Mouse (Mus musculus) limb, embryonic 11.5 days (tissue): ENCODE measurements around the gene Utf1. TPM values are rescaled to one million over a fixed set of nuclear protein-coding genes. Genes with fewer than 3 reads are reported as not detected.

Experiments
- ATAC-seq: fragments of 200-750 bp; cut with Nextera tagmentation; 2 replicates; pipeline ENCODE4 v1.8.0; 2017; ENCODE audit warnings: low read depth; ENCODE audit not compliant: insufficient number of reproducible peaks, low FRiP score, low TSS enrichment
- DNase-seq: peaks from one replicate; pipeline ENCODE4 v3.0.0-alpha.2; 2015; ENCODE audit warnings: low spot score
- H3K27ac ChIP-seq: fragments of 300-500 bp; sonication (generic); replicated peaks from 2 replicates; pipeline ENCODE4 v1.5.1; 2014; ENCODE audit warnings: low read depth, mild to moderate bottlenecking, low read length
- H3K27me3 ChIP-seq: fragments of 300-500 bp; sonication (generic); 2 replicates; pipeline ENCODE4 v1.6.1; 2014; ENCODE audit warnings: mild to moderate bottlenecking, low read length, mixed read lengths; ENCODE audit not compliant: control insufficient read depth, insufficient read depth
- H3K36me3 ChIP-seq: fragments of 300-500 bp; sonication (generic); 2 replicates; pipeline ENCODE4 v1.6.1; 2014; ENCODE audit warnings: mild to moderate bottlenecking, low read length, moderate library complexity, mixed read lengths; ENCODE audit not compliant: control insufficient read depth, insufficient read depth
- H3K4me1 ChIP-seq: fragments of 300-500 bp; sonication (generic); 2 replicates; pipeline ENCODE4 v1.6.1; 2014; ENCODE audit warnings: low read length, mixed read lengths; ENCODE audit not compliant: control insufficient read depth, insufficient read depth
- H3K4me2 ChIP-seq: fragments of 300-500 bp; sonication (generic); 2 replicates; pipeline ENCODE4 v1.6.1; 2014; ENCODE audit warnings: low read depth, mild to moderate bottlenecking, moderate library complexity; ENCODE audit not compliant: severe bottlenecking
- H3K4me3 ChIP-seq: fragments of 300-500 bp; sonication (generic); 2 replicates; pipeline ENCODE4 v1.5.1; 2014; ENCODE audit warnings: low read depth, low read length
- H3K9ac ChIP-seq: fragments of 300-500 bp; sonication (generic); 2 replicates; pipeline ENCODE4 v1.6.1; 2014; ENCODE audit warnings: mild to moderate bottlenecking, low read length
- H3K9me3 ChIP-seq: fragments of 300-500 bp; sonication (generic); 2 replicates; pipeline ENCODE4 v1.6.1; 2016; ENCODE audit warnings: low read length; ENCODE audit not compliant: control insufficient read depth
- WGBS: fragments of 180-500 bp; shearing (Covaris S2); extraction: QIAGEN DNeasy Blood & Tissue Kit; methylation state at CpG from one replicate; pipeline ENCODE4 v1.1.7; 2014; 5-methylcytosine and 5-hydroxymethylcytosine counted together
- polyA plus RNA-seq: library from polyadenylated mRNA; unstranded; fragments of >200 nt; fragmentation: Nextera tagmentation; extraction: Ambion mirVana; gene quantifications from 2 replicates; pipeline ENCODE4 v1.2.1, GENCODE M21; 2014

The Utf1 gene
- polyA plus RNA-seq, 1 experiment from 2014 or later = not detected

- H3K4me3 ChIP-seq = no peak overlapping the region
- H3K4me1 ChIP-seq = 0 out of 2 replicates have a peak, but pooled peaks cover 2% of the 10 kb centered on the region
- no peaks in the 10 kb centered on the region for H3K36me3 ChIP-seq
- H3K27me3 ChIP-seq = peaks cover 72% of the 10 kb centered on the region
- H3K9me3 ChIP-seq = no peaks in the 10 kb centered on the region
- H3K4me2 ChIP-seq = no peak overlapping the region
- DNase-seq (no peak), ATAC-seq (no peak)
- 8% methylated on average over 5 of the region's 5 CpGs for WGBS
- H3K27ac ChIP-seq = no peak overlapping the region
- no peak overlapping the region for H3K9ac ChIP-seq
Measured at GRCm38 (mm10) chr7:139945516-139945915, 1.9 kb downstream of the Utf1 start.

- 15% methylated on average over 5 of the region's 5 CpGs for WGBS
- Histone ChIP-seq H3K4me2 (no peak overlapping the region), H3K27me3 (peaks cover 73% of the 10 kb centered on the region)
Measured at GRCm38 (mm10) chr7:139946032-139946431, 2.4 kb downstream of the Utf1 start.

DNA sequence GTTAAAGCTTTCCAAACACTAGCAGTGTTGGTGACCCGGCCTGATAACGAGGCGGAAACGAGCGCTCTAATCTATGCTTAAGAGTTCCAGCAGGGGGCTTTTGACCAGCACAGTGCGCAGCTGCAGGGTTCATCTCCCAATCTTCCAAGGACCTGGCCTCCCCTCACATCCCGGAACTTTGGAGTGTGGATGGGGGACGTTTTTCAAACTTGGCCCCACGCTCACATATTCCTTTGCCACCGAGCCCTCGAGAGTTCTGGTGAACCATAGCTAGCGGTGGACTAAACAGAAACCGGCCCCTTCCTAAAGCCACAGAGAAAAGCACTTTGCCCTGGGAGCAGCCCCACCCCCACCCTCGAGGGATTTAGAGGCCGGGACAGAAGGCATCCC is 6.3 kb downstream of the Utf1 start:
- ATAC-seq = peak; percentile 50; the same call in 1 of the 2 replicates

More at GRCm38 (mm10) chr7:139946032-139946431, 2.4 kb downstream of the Utf1 start:
- ATAC-seq (no peak), DNase-seq (no peak)
- Histone ChIP-seq H3K9me3 (no peaks in the 10 kb centered on the region), H3K9ac (no peak overlapping the region), H3K36me3 (no peaks in the 10 kb centered on the region), H3K27ac (no peak overlapping the region), H3K4me3 (no peak overlapping the region), H3K4me1 (0 out of 2 replicates have a peak, but pooled peaks cover 2% of the 10 kb centered on the region)

GRCm38 (mm10) chr7:139950283-139950971 is 6.8 kb downstream of the Utf1 start:
- under 1% methylated on average over 33 of the region's 33 CpGs for WGBS
- Histone ChIP-seq H3K4me2 (peak overlapping the region; percentile 71), H3K9ac (no peak overlapping the region), H3K27me3 (peaks cover 45% of the 10 kb centered on the region), H3K27ac (no peak overlapping the region), H3K36me3 (no peaks in the 10 kb centered on the region), H3K9me3 (no peaks in the 10 kb centered on the region), H3K4me1 (no peaks in the 10 kb centered on the region), H3K4me3 (peak overlapping the region; percentile 44)
- DNase-seq (peak; percentile 69), ATAC-seq (peak; percentile 52)

More for the DNA sequence above, 6.3 kb downstream of the Utf1 start:
- WGBS = 1% methylated on average over 15 of the region's 15 CpGs
- H3K27ac ChIP-seq = no peak overlapping the region
- no peaks in the 10 kb centered on the region for H3K36me3 ChIP-seq
- no peak overlapping the region for H3K9ac ChIP-seq
- H3K4me3 ChIP-seq = peak overlapping the region; percentile 44
- DNase-seq = peak; percentile 64
- H3K4me2 ChIP-seq = peak overlapping the region; percentile 71
- peaks cover 50% of the 10 kb centered on the region for H3K27me3 ChIP-seq
- no peaks in the 10 kb centered on the region for H3K9me3 ChIP-seq
- no peaks in the 10 kb centered on the region for H3K4me1 ChIP-seq

- no peak overlapping the region for H3K9ac ChIP-seq
- peaks cover 38% of the 10 kb centered on the region for H3K27me3 ChIP-seq
- no peaks in the 10 kb centered on the region for H3K9me3 ChIP-seq
- no peak for ATAC-seq
- 5% methylated on average over 16 of the region's 16 CpGs for WGBS
- no peaks in the 10 kb centered on the region for H3K4me1 ChIP-seq
- H3K27ac ChIP-seq = no peak overlapping the region
- H3K4me3 ChIP-seq = peak overlapping the region; percentile 44
- peak; percentile 46 for DNase-seq
- no peaks in the 10 kb centered on the region for H3K36me3 ChIP-seq
- H3K4me2 ChIP-seq = peak overlapping the region; percentile 71
Measured at GRCm38 (mm10) chr7:139951079-139951478, 7.5 kb downstream of the Utf1 start.

DNA sequence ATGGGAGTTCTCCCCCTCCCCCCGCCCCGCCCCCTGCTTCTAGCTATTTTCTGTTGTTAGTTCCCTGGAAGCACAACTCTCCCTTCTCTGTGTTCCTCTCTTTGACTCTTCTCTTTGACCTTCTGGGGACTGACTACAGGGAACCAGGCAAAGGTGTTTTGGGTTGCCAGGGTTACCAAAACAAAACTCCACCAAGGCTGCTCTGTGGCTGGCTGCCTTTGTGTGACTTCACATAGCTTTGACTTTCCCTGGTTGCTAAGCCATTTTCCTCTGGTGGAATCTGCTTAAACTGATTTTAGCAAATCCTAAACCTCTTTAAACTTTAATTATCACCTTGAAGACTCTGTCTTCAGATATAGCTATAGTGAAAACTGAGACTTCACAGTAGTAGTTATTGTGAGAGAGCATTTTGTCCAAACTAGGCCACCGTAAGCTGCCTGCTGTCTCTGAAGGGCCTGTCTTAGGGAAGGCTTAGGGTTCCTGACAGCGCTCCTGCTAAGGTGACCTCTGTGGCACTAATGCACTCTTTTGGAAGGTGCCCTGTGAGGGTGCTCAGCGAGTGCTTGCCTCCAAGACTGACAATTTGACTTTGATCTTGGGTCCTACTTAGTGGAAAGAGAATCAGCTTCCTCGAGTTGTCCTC is 8.5 kb downstream of the Utf1 start:
- H3K27me3 ChIP-seq = peaks cover 31% of the 10 kb centered on the region
- H3K36me3 ChIP-seq = no peaks in the 10 kb centered on the region
- no peak overlapping the region for H3K4me2 ChIP-seq
- DNase-seq (no peak), ATAC-seq (no peak)
- H3K4me1 ChIP-seq = no peaks in the 10 kb centered on the region
- WGBS = 58% methylated on average over 6 of the region's 6 CpGs
- H3K9me3 ChIP-seq = no peaks in the 10 kb centered on the region
- no peak overlapping the region for H3K27ac ChIP-seq
- H3K4me3 ChIP-seq = no peak overlapping the region
- no peak overlapping the region for H3K9ac ChIP-seq

DNA sequence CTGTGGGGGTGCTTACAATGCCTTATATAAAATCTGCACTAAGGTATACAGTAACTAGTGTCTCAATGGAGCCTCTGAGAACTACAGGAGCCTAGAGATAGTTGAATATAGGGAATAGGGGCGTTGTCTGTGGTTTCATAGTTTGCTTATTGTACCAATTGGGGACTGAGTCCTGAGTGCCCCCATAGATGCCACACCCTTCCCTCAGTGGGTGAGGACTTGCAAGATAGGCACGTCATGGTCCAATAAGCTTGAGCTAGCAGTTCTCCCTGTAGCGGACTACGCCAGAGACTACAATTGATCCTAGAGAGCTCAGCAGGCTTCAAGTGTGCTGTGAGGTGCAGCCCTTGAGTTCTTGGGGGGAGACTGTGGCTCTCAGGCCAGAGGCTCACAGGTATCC is 11.9 kb downstream of the Utf1 start:
- H3K9me3 ChIP-seq = no peaks in the 10 kb centered on the region
- H3K36me3 ChIP-seq = no peaks in the 10 kb centered on the region
- no peaks in the 10 kb centered on the region for H3K4me1 ChIP-seq
- H3K27me3 ChIP-seq = peaks cover 11% of the 10 kb centered on the region
- 86% methylated on average over 4 of the region's 4 CpGs for WGBS
- no peak for DNase-seq
- ATAC-seq = no peak
- no peak overlapping the region for H3K9ac ChIP-seq
- no peak overlapping the region for H3K27ac ChIP-seq
- H3K4me2 ChIP-seq = no peak overlapping the region
- H3K4me3 ChIP-seq = no peak overlapping the region

- WGBS = 70% methylated on average over 3 of the region's 3 CpGs
- no peak overlapping the region for H3K4me3 ChIP-seq
- H3K9ac ChIP-seq = no peak overlapping the region
- no peak overlapping the region for H3K27ac ChIP-seq
- H3K36me3 ChIP-seq = no peaks in the 10 kb centered on the region
- peaks cover 8% of the 10 kb centered on the region for H3K27me3 ChIP-seq
- ATAC-seq (no peak), DNase-seq (no peak)
- no peak overlapping the region for H3K4me2 ChIP-seq
- H3K9me3 ChIP-seq = no peaks in the 10 kb centered on the region
- H3K4me1 ChIP-seq = no peaks in the 10 kb centered on the region
Measured at GRCm38 (mm10) chr7:139956658-139957057, 13.1 kb downstream of the Utf1 start.
